26 mouse cellular contexts compared by ENCODE assay signal in the genomic region with DNA sequence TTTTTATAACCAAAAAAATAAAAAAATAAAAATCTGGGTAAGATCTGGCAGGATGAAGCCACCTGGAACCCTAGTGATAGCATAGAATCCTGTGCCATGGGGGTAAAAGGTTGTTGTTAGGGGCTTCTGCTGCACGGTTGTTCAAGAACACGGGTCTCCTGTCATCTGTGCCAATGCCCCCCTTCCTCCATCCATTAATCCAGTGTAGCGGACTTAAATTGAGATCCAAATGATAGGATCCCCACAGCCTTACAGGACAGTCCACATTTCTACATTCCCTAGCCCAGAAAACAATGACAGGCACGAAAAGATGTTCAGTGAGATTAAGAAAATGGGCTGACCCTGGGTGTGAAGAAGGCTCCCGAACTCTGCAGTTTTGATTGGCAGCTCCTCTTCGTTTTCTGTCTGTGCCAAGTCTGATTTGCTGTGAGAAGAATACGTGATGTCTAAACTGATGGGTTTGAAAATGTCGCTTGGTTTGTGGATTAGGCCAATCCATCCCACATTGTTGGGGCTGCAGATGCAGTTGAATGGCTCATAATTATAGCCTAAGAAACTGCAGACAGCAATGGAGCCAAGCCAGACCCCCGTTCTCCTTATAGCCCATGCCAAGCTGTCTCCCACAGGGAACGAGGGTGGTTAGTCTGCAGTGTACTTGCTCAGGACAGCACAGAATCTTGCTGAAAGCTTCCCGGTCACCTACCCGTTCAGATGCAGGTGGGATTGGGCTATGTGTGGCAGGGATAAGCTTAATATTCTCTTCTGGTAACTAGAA. TPM values are rescaled to one million over a fixed set of nuclear protein-coding genes. Genes with fewer than 3 reads are reported as not detected.
DNase-seq lines count a peak whose midpoint lies in the region; ATAC-seq and TF ChIP-seq lines count a peak whose summit lies in the region.
"Had no signal": no experiment of that assay in that cellular context is flagged by ENCODE, and none has a peak within 500 bp of the region (broad histone marks: within the 10 kb centered on the region; RNA-seq: fewer than 3 reads in every experiment).

No protein-coding gene starts in this region.

- 56% methylated on average over 12 of the region's 12 CpGs for WGBS in embryonic facial prominence, embryonic 14.5 days
- 71% methylated on average over 12 of the region's 12 CpGs for WGBS in embryonic facial prominence, embryonic 10.5 days
- 71% methylated on average over 12 of the region's 12 CpGs for WGBS in heart, adult 2 months
- WGBS in forebrain, postnatal 0 days = 26% methylated on average over 12 of the region's 12 CpGs

- intact Hi-C loops in heart, adult 2 months (cut with DNase I) = loop anchor here (5.0 to 10.0 kb wide), 3 partner anchors 54 to 287 kb away; a partner anchor contains a TSS
- intact Hi-C loops in heart, postnatal 10 days (cut with DNase I) = no loop called here

- no peak overlapping the region for H3K27ac ChIP-seq in embryonic facial prominence, embryonic 14.5 days (replicated peaks; ENCODE audit: low read depth, low read length)
- no peak overlapping the region for H3K27ac ChIP-seq in embryonic facial prominence, embryonic 10.5 days (replicated peaks)
- H3K27ac ChIP-seq in heart, adult 2 months = peak overlapping the region; percentile 15
- H3K27ac ChIP-seq in forebrain, postnatal 0 days (ENCODE audit: low read depth, low read length) = no peak overlapping the region
- H3K27ac ChIP-seq: embryonic facial prominence, embryonic 15.5 days; hindbrain, embryonic 10.5 days; hindbrain, embryonic 15.5 days; limb, embryonic 13.5 days; lung, embryonic 15.5 days; midbrain, embryonic 10.5 days; stomach, embryonic 15.5 days had no signal

- no peak overlapping the region for H3K4me2 ChIP-seq in embryonic facial prominence, embryonic 14.5 days (ENCODE audit: low read depth, low read length)
- no peak overlapping the region for H3K4me2 ChIP-seq in forebrain, postnatal 0 days (ENCODE audit: low read depth)
- H3K4me2 ChIP-seq: embryonic facial prominence, embryonic 15.5 days; heart, embryonic 12.5 days; hindbrain, embryonic 15.5 days; limb, embryonic 13.5 days; liver, embryonic 11.5 days; lung, embryonic 15.5 days; stomach, embryonic 15.5 days had no signal

- peak; percentile 42 for DNase-seq in embryonic facial prominence, embryonic 14.5 days (ENCODE audit: low spot score)
- DNase-seq in embryonic facial prominence, embryonic 10.5 days (ENCODE audit: low spot score) = no peak
- no peak for DNase-seq in heart, adult 2 months
- DNase-seq in heart, postnatal 10 days = no peak
- DNase-seq in right cerebral cortex, postnatal 10 days (ENCODE audit: low spot score in 2 of 2) = peak; percentile 53 to 58
- no peak for DNase-seq in right cerebral cortex, adult 18-20 months
- DNase-seq in forebrain, postnatal 0 days = peak; percentile 65
- no peak for DNase-seq in layer of hippocampus, adult 18-20 months (ENCODE audit: low spot score in 2 of 2)
- DNase-seq: adrenal gland, adult 8-10 months; cerebellum, adult 11-12 months; cerebellum, adult 9-11 months; gastrocnemius, postnatal 36 days; kidney, postnatal 14 days; thymus, postnatal 14 days had no signal

- peaks cover 5% of the 10 kb centered on the region; the same call in 1 of the 2 replicates for H3K27me3 ChIP-seq in embryonic facial prominence, embryonic 14.5 days (replicated peaks; ENCODE audit: control insufficient read depth, insufficient read depth, low read length)
- peaks cover 90% of the 10 kb centered on the region for H3K27me3 ChIP-seq in embryonic facial prominence, embryonic 10.5 days (replicated peaks; ENCODE audit: low read depth, poor library complexity, severe bottlenecking)
- no peaks in the 10 kb centered on the region for H3K27me3 ChIP-seq in heart, adult 2 months (ENCODE audit: control insufficient read depth, insufficient read depth, low read length)
- peaks cover 52% of the 10 kb centered on the region for H3K27me3 ChIP-seq in forebrain, postnatal 0 days (ENCODE audit: insufficient read depth, low read length)
- H3K27me3 ChIP-seq: embryonic facial prominence, embryonic 15.5 days; lung, embryonic 15.5 days; stomach, embryonic 15.5 days had no signal

- no peak for TF ChIP-seq POLR2A in heart, adult 2 months (IDR thresholded peaks at IDR 0.05; ENCODE audit: insufficient read depth, low read depth, low read length)

- no peak overlapping the region for H3K9ac ChIP-seq in embryonic facial prominence, embryonic 14.5 days (ENCODE audit: low read depth, low read length)
- no peak overlapping the region for H3K9ac ChIP-seq in heart, adult 2 months (ENCODE audit: low read depth, low read length)
- no peak overlapping the region for H3K9ac ChIP-seq in forebrain, postnatal 0 days
- H3K9ac ChIP-seq: embryonic facial prominence, embryonic 15.5 days; heart, embryonic 12.5 days; hindbrain, embryonic 15.5 days; limb, embryonic 13.5 days; lung, embryonic 15.5 days; stomach, embryonic 15.5 days had no signal

- no peak for ATAC-seq in embryonic facial prominence, embryonic 14.5 days (ENCODE audit: low read depth)
- peak; percentile 53 for ATAC-seq in forebrain, postnatal 0 days
- ATAC-seq: intestine, embryonic 16.5 days; midbrain, embryonic 16.5 days had no signal

- H3K36me3 ChIP-seq in embryonic facial prominence, embryonic 14.5 days (ENCODE audit: control insufficient read depth, insufficient read depth, low read length) = no peaks in the 10 kb centered on the region
- no peaks in the 10 kb centered on the region for H3K36me3 ChIP-seq in embryonic facial prominence, embryonic 10.5 days (replicated peaks)
- H3K36me3 ChIP-seq in heart, adult 2 months (ENCODE audit: control insufficient read depth, insufficient read depth, low read length) = peaks cover 19% of the 10 kb centered on the region
- no peaks in the 10 kb centered on the region for H3K36me3 ChIP-seq in forebrain, postnatal 0 days (ENCODE audit: insufficient read depth)
- H3K36me3 ChIP-seq: embryonic facial prominence, embryonic 15.5 days; G1E; heart, embryonic 12.5 days; hindbrain, embryonic 10.5 days; hindbrain, embryonic 15.5 days; limb, embryonic 13.5 days; lung, embryonic 15.5 days; midbrain, embryonic 10.5 days; stomach, embryonic 15.5 days had no signal

- H3K4me3 ChIP-seq in embryonic facial prominence, embryonic 14.5 days (ENCODE audit: low read depth, low read length) = no peak overlapping the region
- no peak overlapping the region for H3K4me3 ChIP-seq in embryonic facial prominence, embryonic 10.5 days
- H3K4me3 ChIP-seq in heart, adult 2 months = no peak overlapping the region
- H3K4me3 ChIP-seq in forebrain, postnatal 0 days (ENCODE audit: low read depth, low read length) = no peak overlapping the region
- H3K4me3 ChIP-seq: embryonic facial prominence, embryonic 15.5 days; heart, embryonic 12.5 days; hindbrain, embryonic 10.5 days; hindbrain, embryonic 15.5 days; limb, embryonic 13.5 days; lung, embryonic 15.5 days; midbrain, embryonic 10.5 days; stomach, embryonic 15.5 days had no signal

- no peaks in the 10 kb centered on the region for H3K9me3 ChIP-seq in embryonic facial prominence, embryonic 14.5 days (ENCODE audit: control insufficient read depth, low read length)
- no peaks in the 10 kb centered on the region for H3K9me3 ChIP-seq in embryonic facial prominence, embryonic 10.5 days
- H3K9me3 ChIP-seq in forebrain, postnatal 0 days (ENCODE audit: low read length) = no peaks in the 10 kb centered on the region
- H3K9me3 ChIP-seq: embryonic facial prominence, embryonic 15.5 days; heart, embryonic 12.5 days; hindbrain, embryonic 10.5 days; hindbrain, embryonic 15.5 days; limb, embryonic 13.5 days; lung, embryonic 15.5 days; midbrain, embryonic 10.5 days; stomach, embryonic 15.5 days had no signal

- TF ChIP-seq EP300 in heart, adult 2 months (IDR thresholded peaks at IDR 0.05; ENCODE audit: insufficient read depth, low read depth, low read length) = no peak

- peaks cover 12% of the 10 kb centered on the region; the same call in 1 of the 2 replicates for H3K4me1 ChIP-seq in embryonic facial prominence, embryonic 14.5 days (ENCODE audit: control insufficient read depth, insufficient read depth, low read length)
- H3K4me1 ChIP-seq in embryonic facial prominence, embryonic 10.5 days = peaks cover 8% of the 10 kb centered on the region
- peaks cover 16% of the 10 kb centered on the region for H3K4me1 ChIP-seq in heart, adult 2 months (ENCODE audit: control insufficient read depth, insufficient read depth, low read length)
- H3K4me1 ChIP-seq in forebrain, postnatal 0 days (ENCODE audit: insufficient read depth) = 0 out of 2 replicates have a peak, but pooled peaks cover 3% of the 10 kb centered on the region

- H3K79me2 ChIP-seq in heart, adult 2 months (replicated peaks; ENCODE audit: control insufficient read depth, insufficient read depth, low read length) = no peaks in the 10 kb centered on the region

- no peak for TF ChIP-seq CTCF in heart, adult 2 months (IDR thresholded peaks at IDR 0.05)
- no peak for TF ChIP-seq CTCF in forebrain, postnatal 0 days (IDR thresholded peaks at IDR 0.05; ENCODE audit: low read depth)

RNA-seq across cellular contexts. Expression of a gene that starts 55.3 kb away (rescaled TPM):
- polyA plus RNA-seq in embryonic facial prominence, embryonic 14.5 days (2014; fragmentation: Nextera tagmentation; extraction: Ambion mirVana) = 32.7 and 35.8 TPM in 2 replicates
- 34.0 and 38.6 TPM in 2 replicates for polyA plus RNA-seq in embryonic facial prominence, embryonic 10.5 days (2016; fragmentation: Nextera tagmentation; extraction: Ambion mirVana)
- total RNA-seq in heart, adult 2 months (2021) = 10 to 100 TPM; 40.7 to 48.7 TPM
- polyA plus RNA-seq in heart, adult 2 months (2012; rRNA removed) = 22.6 and 39.6 TPM in 2 replicates
- total RNA-seq in heart, postnatal 10 days (2021) = 100 to 1,000 TPM; 119 to 154 TPM
- total RNA-seq in forebrain, postnatal 0 days (2014; rRNA removed) = 17.2 and 21.2 TPM in 2 replicates
- polyA plus RNA-seq in forebrain, postnatal 0 days (2015; fragmentation: Nextera tagmentation; extraction: Ambion mirVana) = 9.6 and 12.3 TPM in 2 replicates
- 1 to 10 TPM; 7.5 to 9.4 TPM for total RNA-seq in layer of hippocampus, adult 18-20 months (2021)
- polyA plus RNA-seq: G1E had no signal

Comparison
In these comparisons a context has a peak if more than half of its experiments do, and no peak if none do; other contexts are left out.
1. DNase-seq: peak in embryonic facial prominence, embryonic 14.5 days (single experiment), right cerebral cortex, postnatal 10 days (2 of 2) and forebrain, postnatal 0 days (single experiment); none in embryonic facial prominence, embryonic 10.5 days (single experiment), heart, adult 2 months (0 of 2), heart, postnatal 10 days (0 of 2), right cerebral cortex, adult 18-20 months (single experiment) and layer of hippocampus, adult 18-20 months (0 of 2).